Mouse (Mus musculus) embryonic facial prominence, embryonic 12.5 days (tissue): ENCODE results near the gene Pear1. TPM values are rescaled to one million over a fixed set of nuclear protein-coding genes. Genes with fewer than 3 reads are reported as not detected.
A peak's percentile ranks its signal among the peaks of the same experiment; 100 is the strongest.

Experiments used
- ATAC-seq: fragments of 200-750 bp; cut with Nextera tagmentation; 2 replicates; pipeline ENCODE4 v1.8.0; 2017; ENCODE audit not compliant: insufficient number of reproducible peaks, insufficient read depth, low FRiP score, low TSS enrichment
- H3K27ac ChIP-seq: fragments of 300-500 bp; sonication (generic); 2 replicates; pipeline ENCODE4 v1.5.1; 2016; ENCODE audit warnings: mild to moderate bottlenecking
- H3K27me3 ChIP-seq: fragments of 300-500 bp; sonication (generic); 2 replicates; pipeline ENCODE4 v1.6.1; 2016; ENCODE audit warnings: mild to moderate bottlenecking, moderate library complexity
- H3K36me3 ChIP-seq: fragments of 300-500 bp; sonication (generic); 2 replicates; pipeline ENCODE4 v1.6.1; 2016; ENCODE audit warnings: mild to moderate bottlenecking
- H3K4me1 ChIP-seq: fragments of 300-500 bp; sonication (generic); 2 replicates; pipeline ENCODE4 v1.6.1; 2016
- H3K4me2 ChIP-seq: fragments of 300-500 bp; sonication (generic); replicated peaks from 2 replicates; pipeline ENCODE4 v1.6.1; 2016; ENCODE audit warnings: mild to moderate bottlenecking, moderate library complexity
- H3K4me3 ChIP-seq: fragments of 300-500 bp; sonication (generic); 2 replicates; pipeline ENCODE4 v1.5.1; 2016; ENCODE audit warnings: mild to moderate bottlenecking
- H3K9ac ChIP-seq: fragments of 300-500 bp; sonication (generic); 2 replicates; pipeline ENCODE4 v1.6.1; 2016; ENCODE audit warnings: mild to moderate bottlenecking, moderate library complexity
- H3K9me3 ChIP-seq: fragments of 300-500 bp; sonication (generic); 2 replicates; pipeline ENCODE4 v1.6.1; 2016; ENCODE audit warnings: mild to moderate bottlenecking, moderate library complexity
- WGBS: fragments of 180-500 bp; shearing (Covaris S2); methylation state at CpG from one replicate; pipeline ENCODE4 v1.1.7; 2016; 5-methylcytosine and 5-hydroxymethylcytosine counted together
- polyA plus RNA-seq: library from polyadenylated mRNA; unstranded; fragments of >200 nt; fragmentation: Nextera tagmentation; extraction: Ambion mirVana; gene quantifications from 2 replicates; pipeline ENCODE4 v1.2.1, GENCODE M21; 2016

The Pear1 gene
- polyA plus RNA-seq, 1 experiment from 2014 or later: 15.1 TPM

- Histone ChIP-seq H3K4me1 (peaks cover 53% of the 10 kb centered on the region), H3K27me3 (peaks cover 7% of the 10 kb centered on the region), H3K4me2 (peak overlapping the region; percentile 34)
Observed at GRCm38 (mm10) chr3:87763683-87764289, 60.3 kb downstream of the Pear1 start.

DNA sequence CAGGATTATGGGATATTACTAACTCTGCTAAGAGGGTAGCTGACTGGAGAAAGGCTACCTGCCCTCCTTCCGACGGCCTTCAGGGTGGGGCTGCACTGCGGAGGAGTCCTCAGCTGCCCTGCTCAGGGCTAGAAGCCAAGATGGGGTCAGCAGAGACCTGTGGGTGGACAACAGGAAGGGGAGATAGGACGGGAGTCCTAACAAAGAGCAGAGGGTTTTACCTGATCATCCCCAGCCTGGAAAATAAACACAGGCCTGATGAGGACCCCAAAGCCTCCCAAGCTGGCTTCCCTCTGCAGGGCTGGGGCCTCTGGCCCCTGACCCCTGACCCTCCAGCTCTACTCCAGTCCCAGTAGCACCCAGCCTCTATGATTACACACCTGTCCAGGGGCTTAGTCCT lies 60.9 kb downstream of the Pear1 start:
- H3K9me3 ChIP-seq: no peaks in the 10 kb centered on the region
- peaks cover 53% of the 10 kb centered on the region for H3K4me1 ChIP-seq
- no peak overlapping the region for H3K9ac ChIP-seq
- peaks cover 6% of the 10 kb centered on the region; the same call in 1 of the 2 replicates for H3K27me3 ChIP-seq
- peak overlapping the region; percentile 34 for H3K4me2 ChIP-seq
- no peaks in the 10 kb centered on the region for H3K36me3 ChIP-seq
- peak overlapping the region; percentile 90 for H3K27ac ChIP-seq
- ATAC-seq: 0 out of 2 replicates have a peak, but pooled peaks have one; percentile 2
- no peak overlapping the region for H3K4me3 ChIP-seq
- WGBS: 36% methylated on average over 4 of the region's 4 CpGs

More at GRCm38 (mm10) chr3:87763683-87764289, 60.3 kb downstream of the Pear1 start:
- peak; percentile 65; the same call in 1 of the 2 replicates for ATAC-seq
- Histone ChIP-seq H3K9me3 (no peaks in the 10 kb centered on the region), H3K27ac (peak overlapping the region; percentile 90), H3K36me3 (no peaks in the 10 kb centered on the region), H3K9ac (no peak overlapping the region), H3K4me3 (no peak overlapping the region)
- WGBS: 13% methylated on average over 14 of the region's 15 CpGs

DNA sequence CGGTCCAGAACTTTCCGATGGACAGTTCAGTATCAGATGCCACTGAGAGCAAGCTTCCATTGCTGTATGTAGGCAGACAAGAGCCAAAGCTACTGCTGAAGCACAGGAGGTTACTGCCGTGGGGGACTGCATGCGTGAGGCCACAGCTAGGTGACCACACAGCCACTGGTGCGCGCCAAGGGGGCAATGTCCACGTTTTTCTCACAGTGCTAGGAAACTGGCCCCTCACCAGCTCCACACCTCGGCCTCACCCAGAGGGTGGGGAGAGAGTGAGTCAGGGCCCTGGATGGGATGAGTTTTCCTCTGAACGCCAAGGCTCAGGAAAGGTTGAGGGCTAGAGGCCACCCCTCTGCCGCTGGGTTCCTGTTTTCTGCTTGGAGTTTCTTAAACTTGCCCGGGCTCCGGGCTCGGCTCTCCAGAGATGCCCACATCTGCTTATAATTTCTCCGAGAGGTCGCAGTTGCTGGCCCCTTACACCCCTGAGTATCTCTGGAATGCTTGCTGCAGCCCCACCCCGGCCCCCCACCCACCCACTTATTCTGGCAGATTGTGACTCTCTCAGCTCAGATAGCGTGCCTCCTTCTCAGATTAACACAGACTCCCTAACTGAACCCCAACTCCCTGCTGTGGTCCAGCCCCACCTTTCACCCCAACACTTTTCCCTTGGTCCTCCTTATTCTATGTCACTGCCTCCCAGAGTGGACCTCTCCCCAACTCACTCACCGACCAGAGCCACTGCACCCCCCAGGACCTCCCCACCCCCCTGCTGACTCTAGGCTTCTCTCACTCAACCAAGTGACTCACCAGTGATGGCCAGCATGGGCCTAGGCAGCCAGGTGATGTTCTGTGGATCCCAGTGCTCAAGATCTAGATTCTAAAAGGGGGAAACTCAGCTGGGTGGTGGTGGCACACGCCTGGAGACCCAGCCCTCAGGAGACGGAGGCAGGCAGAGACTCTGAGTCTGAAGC lies 62.4 kb downstream of the Pear1 start:
- WGBS: 38% methylated on average over 20 of the region's 20 CpGs
- H3K4me1 ChIP-seq: peaks cover 53% of the 10 kb centered on the region
- no peak overlapping the region for H3K4me3 ChIP-seq
- 0 out of 2 replicates have a peak overlapping the region, but pooled peaks have one; percentile 7 for H3K4me2 ChIP-seq
- no peaks in the 10 kb centered on the region for H3K9me3 ChIP-seq
- H3K36me3 ChIP-seq: no peaks in the 10 kb centered on the region
- no peak for ATAC-seq
- H3K27me3 ChIP-seq: peaks cover 13% of the 10 kb centered on the region
- no peak overlapping the region for H3K9ac ChIP-seq
- peak overlapping the region; percentile 90 for H3K27ac ChIP-seq

- no peak overlapping the region for H3K27ac ChIP-seq
- no peak overlapping the region for H3K9ac ChIP-seq
- peaks cover 9% of the 10 kb centered on the region for H3K27me3 ChIP-seq
- no peak overlapping the region for H3K4me3 ChIP-seq
- H3K36me3 ChIP-seq: no peaks in the 10 kb centered on the region; the same call in 1 of the 2 replicates
- WGBS: 32% methylated on average over 5 of the region's 5 CpGs
- ATAC-seq: no peak
- H3K9me3 ChIP-seq: no peaks in the 10 kb centered on the region
- no peak overlapping the region for H3K4me2 ChIP-seq
- H3K4me1 ChIP-seq: peaks cover 30% of the 10 kb centered on the region
Observed at GRCm38 (mm10) chr3:87758641-87759040, 65.5 kb downstream of the Pear1 start.

DNA sequence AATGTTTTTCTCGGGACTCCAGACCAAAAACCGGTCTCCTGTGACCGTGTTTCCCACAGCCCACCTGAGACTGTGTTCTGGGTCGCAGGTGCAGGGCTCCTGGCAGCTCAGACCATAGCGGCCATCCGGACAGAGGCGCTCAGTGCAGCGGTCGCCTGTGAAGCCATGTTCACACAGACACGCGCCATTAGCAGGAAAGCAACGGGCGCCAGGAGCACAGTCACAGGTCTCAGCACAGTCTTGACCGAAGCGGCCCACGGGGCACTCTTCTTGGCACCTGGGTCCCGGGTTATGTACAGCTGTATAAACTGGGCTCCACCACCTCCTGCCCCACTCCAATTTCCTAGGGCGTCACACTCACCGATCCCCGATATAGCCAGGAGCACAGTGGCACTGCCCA lies 67.6 kb downstream of the Pear1 start:
- 50% methylated on average over 20 of the region's 20 CpGs for WGBS
- ATAC-seq: no peak
- Histone ChIP-seq H3K36me3 (no peaks in the 10 kb centered on the region; the same call in 1 of the 2 replicates), H3K9ac (peak overlapping the region; percentile 45; the same call in 1 of the 2 replicates), H3K4me1 (peaks cover 8% of the 10 kb centered on the region), H3K27me3 (peaks cover 9% of the 10 kb centered on the region), H3K4me2 (peak overlapping the region; percentile 42), H3K9me3 (no peaks in the 10 kb centered on the region), H3K4me3 (no peak overlapping the region), H3K27ac (no peak overlapping the region)

- Histone ChIP-seq H3K4me1 (peaks cover 3% of the 10 kb centered on the region; the same call in 1 of the 2 replicates), H3K36me3 (no peaks in the 10 kb centered on the region; the same call in 1 of the 2 replicates), H3K4me3 (peak overlapping the region; percentile 14), H3K9me3 (no peaks in the 10 kb centered on the region), H3K9ac (peak overlapping the region; percentile 45; the same call in 1 of the 2 replicates), H3K27ac (no peak overlapping the region), H3K4me2 (peak overlapping the region; percentile 42), H3K27me3 (peaks cover 9% of the 10 kb centered on the region)
- 2% methylated on average over 24 of the region's 24 CpGs for WGBS
- ATAC-seq: peak; percentile 81
Observed at GRCm38 (mm10) chr3:87755964-87756363, 68.1 kb downstream of the Pear1 start.

DNA sequence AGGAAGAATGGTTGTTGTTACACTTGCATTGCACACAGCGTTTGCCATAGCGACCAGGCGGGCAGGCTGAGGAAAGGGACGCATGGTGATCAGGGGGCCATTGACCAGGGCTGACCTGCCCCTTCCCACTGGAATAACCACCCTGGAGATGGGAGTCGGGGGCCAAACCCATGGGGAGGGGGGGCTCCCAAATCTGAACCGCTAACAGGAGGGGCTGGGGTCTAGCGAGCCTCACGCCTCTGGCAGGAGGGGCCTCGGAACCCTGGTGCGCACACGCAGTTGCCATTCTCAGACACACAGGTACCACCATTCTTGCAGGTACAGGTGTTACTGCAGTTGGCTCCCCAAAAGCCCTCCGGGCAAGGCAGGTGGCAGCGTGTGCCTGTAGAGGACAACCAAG lies 70.3 kb downstream of the Pear1 start:
- Histone ChIP-seq H3K9ac (no peak overlapping the region), H3K4me3 (no peak overlapping the region), H3K4me1 (peaks cover 3% of the 10 kb centered on the region; the same call in 1 of the 2 replicates), H3K27me3 (peaks cover 9% of the 10 kb centered on the region), H3K27ac (no peak overlapping the region), H3K9me3 (no peaks in the 10 kb centered on the region), H3K4me2 (no peak overlapping the region), H3K36me3 (peaks cover 3% of the 10 kb centered on the region; the same call in 1 of the 2 replicates)
- no peak for ATAC-seq
- WGBS: 81% methylated on average over 13 of the region's 13 CpGs

DNA sequence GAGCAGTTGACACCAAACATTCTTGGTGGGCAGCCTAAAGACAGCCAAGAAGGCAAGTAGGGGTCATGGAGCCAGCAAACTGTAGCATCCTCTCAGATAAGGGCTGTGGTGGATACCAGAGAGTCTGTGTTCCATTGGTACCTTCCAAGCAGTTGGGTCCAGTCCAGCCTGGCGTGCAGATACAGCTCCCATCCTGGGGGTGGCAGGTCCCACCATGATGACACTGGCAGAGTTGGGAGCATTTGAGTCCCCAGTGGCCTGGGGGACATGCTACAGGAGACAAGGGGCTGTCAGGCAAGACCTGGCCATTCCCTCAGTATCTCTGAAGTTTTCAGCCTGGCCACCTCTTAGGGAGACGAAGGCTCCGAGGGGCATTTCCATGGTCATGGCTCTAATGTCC lies 71.5 kb downstream of the Pear1 start:
- Histone ChIP-seq H3K4me3 (no peak overlapping the region), H3K9ac (no peak overlapping the region), H3K27ac (no peak overlapping the region), H3K27me3 (peaks cover 9% of the 10 kb centered on the region), H3K4me2 (no peak overlapping the region), H3K9me3 (no peaks in the 10 kb centered on the region), H3K36me3 (peaks cover 3% of the 10 kb centered on the region; the same call in 1 of the 2 replicates), H3K4me1 (peaks cover 8% of the 10 kb centered on the region)
- ATAC-seq: no peak
- WGBS: 89% methylated on average over 3 of the region's 3 CpGs

- peaks cover 14% of the 10 kb centered on the region for H3K4me1 ChIP-seq
- ATAC-seq: no peak
- no peaks in the 10 kb centered on the region for H3K9me3 ChIP-seq
- 86% methylated on average over 12 of the region's 12 CpGs for WGBS
- peaks cover 3% of the 10 kb centered on the region; the same call in 1 of the 2 replicates for H3K36me3 ChIP-seq
- H3K4me2 ChIP-seq: no peak overlapping the region
- no peak overlapping the region for H3K4me3 ChIP-seq
- H3K9ac ChIP-seq: no peak overlapping the region
- no peaks in the 10 kb centered on the region for H3K27me3 ChIP-seq
- no peak overlapping the region for H3K27ac ChIP-seq
Observed at GRCm38 (mm10) chr3:87749977-87750376, 74.1 kb downstream of the Pear1 start.

DNA sequence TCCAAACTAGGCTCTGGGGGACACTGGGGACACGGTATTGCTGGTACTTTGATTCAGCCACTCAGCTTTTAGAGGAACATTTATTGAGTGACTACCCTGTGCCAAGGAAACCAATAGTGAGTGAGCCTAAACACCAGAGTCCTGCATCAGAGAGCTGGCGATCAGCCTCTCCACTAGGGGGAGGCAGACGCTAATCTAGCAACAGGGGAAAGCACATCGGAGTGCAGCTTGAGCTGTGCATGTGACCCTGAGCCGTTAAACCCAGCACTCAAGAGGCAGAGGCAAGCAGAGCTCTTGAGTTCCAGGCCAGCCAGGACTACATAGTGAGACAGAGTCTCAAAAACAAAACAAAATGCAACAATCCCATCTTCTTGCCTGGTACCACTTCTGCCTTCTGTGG lies 75.1 kb downstream of the Pear1 start:
- H3K36me3 ChIP-seq: peaks cover 3% of the 10 kb centered on the region; the same call in 1 of the 2 replicates
- WGBS: 13% methylated on average over 5 of the region's 5 CpGs
- no peak overlapping the region; the same call in 1 of the 2 replicates for H3K9ac ChIP-seq
- H3K4me3 ChIP-seq: no peak overlapping the region
- H3K27me3 ChIP-seq: no peaks in the 10 kb centered on the region
- no peak overlapping the region for H3K27ac ChIP-seq
- no peak for ATAC-seq
- no peak overlapping the region for H3K4me2 ChIP-seq
- H3K9me3 ChIP-seq: no peaks in the 10 kb centered on the region
- peaks cover 17% of the 10 kb centered on the region for H3K4me1 ChIP-seq

DNA sequence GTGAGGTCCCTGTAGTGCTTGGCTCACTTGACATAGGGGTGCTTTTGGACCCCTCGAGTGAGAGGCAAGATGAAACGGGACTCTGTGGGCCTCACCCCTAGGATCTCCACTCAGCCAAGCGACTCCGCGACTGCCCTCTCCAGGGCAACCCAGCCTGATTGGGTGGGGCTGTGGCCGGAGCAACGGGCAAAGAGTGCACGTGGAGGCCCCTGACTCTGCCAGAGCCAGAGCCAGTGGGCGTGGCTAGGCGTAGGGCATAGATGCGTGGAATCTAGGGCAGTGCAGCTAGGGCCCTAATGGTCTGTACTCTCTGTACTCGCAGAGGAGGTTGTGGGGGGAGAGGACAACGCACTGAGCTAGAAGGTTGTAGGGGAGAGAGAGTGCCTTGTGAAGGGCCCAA lies 75.7 kb downstream of the Pear1 start, which contains the start of gene Lrrc71:
Gene Lrrc71, minus strand, starts transcription at position 195 of the 400 bp plus-strand sequence.
- Histone ChIP-seq H3K36me3 (0 out of 2 replicates have a peak, but pooled peaks cover 3% of the 10 kb centered on the region), H3K4me1 (peaks cover 17% of the 10 kb centered on the region), H3K9me3 (no peaks in the 10 kb centered on the region), H3K4me2 (no peak within 1 kb of the TSS), H3K27me3 (no peaks in the 10 kb centered on the region), H3K27ac (no peak within 1 kb of the TSS), H3K4me3 (no peak within 1 kb of the TSS), H3K9ac (no peak within 1 kb of the TSS; the same call in 1 of the 2 replicates)
- no peak for ATAC-seq
- WGBS: 47% methylated on average over 13 of the region's 13 CpGs
